Mouse (Mus musculus): ENCODE results near the gene Espl1.
"Not testable (repeated sequence)": the region's sequence is repeated elsewhere in the genome, so short reads cannot be mapped to it uniquely, and the experiment has no call there.

Gene Espl1

DNA sequence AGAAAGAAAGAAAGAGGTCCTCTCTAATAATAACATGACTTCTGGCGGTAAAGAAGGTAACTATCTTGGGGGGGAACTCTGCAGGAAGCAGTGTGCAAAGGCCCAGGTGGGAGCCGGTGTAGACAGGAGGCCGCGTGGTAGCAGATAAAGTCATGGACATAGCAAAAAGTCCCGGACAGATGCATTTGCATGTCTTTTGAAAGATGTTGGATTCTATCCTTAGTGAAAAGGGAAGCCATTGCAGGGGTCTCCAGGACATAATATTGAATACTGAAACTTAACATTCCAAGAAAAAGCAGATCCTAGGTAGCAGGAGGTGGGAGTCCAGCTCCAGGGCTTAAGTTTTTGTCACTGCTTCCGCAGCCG, 17.4 kb upstream of the Espl1 start:
- no peak for DNase-seq

- DNase-seq = peak; percentile 87 to 91
These were observed 16.8 kb upstream of the Espl1 start, which contains the start of gene Mfsd5 for GRCm38 (mm10) chr15:102279092-102279782. Gene Mfsd5 (plus strand): TSS chr15:102279454.

DNA sequence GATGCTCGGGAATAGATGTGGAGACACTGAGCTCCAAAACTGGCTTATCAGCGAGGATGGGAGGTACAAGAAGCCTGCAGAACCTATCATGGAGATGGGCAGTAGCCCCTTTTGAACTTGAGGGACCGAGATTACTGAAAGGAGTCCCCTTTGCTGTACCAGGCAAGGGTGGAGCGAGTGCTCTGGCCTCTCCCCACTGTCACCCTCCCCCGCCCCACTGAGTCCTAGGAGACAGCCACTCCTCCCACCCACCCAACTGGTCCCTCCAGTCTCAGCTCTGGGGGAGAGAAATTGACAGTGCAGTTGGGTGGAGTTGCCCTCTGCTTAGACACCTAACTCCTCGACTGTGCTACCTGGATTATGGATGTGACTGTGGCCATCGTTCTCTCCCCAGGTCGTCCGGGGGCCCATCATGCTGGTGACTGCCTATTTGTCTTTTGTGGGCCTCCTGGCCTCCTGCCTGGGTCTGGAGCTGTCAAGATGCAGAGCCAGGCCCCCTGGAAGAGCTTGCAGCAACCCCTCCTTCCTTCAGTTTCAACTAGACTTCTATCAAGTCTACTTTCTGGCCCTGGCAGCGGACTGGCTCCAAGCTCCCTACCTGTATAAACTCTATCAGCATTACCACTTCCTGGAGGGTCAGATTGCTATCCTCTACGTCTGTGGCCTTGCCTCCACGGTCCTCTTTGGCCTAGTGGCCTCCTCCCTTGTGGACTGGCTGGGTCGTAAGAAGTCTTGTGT, 16.1 kb upstream of the Espl1 start:
- DNase-seq = peak in 1 of 2 experiments; percentile 11

DNA sequence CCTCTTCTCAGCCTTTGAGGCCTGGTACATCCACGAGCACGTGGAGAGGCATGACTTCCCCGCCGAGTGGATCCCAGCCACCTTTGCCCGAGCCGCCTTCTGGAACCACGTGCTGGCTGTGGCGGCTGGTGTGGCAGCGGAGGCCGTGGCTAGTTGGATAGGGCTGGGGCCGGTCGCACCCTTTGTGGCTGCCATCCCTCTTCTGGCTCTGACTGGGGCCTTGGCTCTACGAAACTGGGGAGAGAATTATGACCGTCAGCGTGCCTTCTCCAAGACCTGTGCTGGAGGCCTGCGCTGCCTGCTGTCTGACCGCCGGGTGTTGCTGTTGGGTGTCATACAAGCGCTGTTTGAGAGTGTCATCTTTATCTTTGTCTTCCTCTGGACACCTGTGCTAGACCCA, 15.4 kb upstream of the Espl1 start:
- DNase-seq = no peak

DNA sequence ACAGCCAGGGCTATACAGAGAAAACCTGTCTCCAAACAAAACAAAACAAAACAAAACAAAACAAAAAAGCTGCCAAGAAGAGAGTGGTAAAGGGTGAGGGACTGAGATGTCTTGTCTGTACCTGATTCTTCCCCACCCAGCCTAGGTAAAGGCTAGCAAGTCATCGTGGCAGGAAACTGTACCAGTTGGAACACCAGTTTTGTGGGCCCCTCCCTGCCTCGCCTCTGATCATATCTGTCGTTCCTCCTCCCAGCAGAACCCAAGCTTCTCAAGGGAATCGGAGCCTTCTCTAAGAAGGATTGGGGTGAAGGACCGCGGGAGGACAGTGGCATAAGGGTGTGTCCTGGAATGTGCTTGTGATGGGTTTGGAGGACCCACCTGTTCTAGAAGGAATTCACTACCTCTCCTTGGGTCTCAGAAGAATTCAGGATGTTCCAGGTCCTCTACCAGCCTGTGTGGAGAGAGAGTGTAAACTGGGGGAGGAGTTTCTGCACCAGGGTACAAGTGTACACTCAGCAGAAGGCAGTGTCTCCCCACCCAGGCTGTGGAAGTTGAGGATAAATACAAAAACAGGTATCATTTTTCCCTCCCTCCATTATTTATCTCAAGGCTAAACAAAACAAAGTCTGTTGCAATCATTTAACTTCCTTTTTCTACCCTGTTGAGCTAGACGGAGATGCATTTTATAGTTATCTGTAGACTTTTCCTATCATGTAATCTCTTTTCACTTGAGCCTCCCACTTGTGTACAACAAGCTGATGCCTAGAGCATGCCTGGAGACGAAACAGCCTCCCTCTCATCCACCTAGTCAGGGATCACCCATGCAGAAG, 13.4 kb upstream of the Espl1 start:
- DNase-seq = no peak

DNA sequence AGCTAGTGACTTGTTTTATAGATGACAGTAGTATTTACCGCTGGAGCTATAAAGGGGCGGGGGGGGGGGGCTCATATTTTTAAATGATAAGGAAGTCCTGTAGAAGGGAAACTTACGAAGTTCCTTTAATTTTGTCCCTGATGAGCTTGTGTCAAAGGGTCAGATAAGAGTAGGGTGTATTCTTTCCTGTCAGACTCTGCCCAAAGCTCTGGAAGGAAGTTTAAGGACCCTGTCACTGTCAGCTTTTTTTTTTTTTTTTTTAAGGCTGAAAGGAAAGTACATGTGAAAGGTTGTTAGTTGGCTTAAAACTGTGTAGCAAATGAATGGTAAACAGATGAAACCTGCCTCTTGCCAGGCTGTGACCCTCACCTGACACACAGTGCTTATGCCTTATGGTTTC, 12.4 kb upstream of the Espl1 start:
- no peak for DNase-seq

DNA sequence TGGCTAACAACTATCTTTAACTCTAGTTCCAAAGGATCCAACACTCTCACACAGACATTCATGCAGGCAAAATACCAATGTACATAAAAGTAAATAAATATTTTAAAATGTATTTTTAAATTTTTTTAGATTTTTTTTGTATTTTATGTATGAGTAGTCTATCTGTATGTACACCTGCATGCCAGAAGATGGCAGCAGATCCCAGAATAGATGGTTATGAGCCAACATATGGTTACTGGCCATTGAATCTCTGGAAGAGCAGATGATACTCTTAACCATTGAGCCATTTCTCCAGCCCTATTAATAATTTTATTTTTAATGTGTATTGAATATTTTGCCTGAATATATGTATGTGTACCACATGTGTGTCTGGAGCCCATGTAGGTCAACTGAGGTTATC, 8.7 kb upstream of the Espl1 start:
- peak; percentile 31 to 45 for DNase-seq

DNA sequence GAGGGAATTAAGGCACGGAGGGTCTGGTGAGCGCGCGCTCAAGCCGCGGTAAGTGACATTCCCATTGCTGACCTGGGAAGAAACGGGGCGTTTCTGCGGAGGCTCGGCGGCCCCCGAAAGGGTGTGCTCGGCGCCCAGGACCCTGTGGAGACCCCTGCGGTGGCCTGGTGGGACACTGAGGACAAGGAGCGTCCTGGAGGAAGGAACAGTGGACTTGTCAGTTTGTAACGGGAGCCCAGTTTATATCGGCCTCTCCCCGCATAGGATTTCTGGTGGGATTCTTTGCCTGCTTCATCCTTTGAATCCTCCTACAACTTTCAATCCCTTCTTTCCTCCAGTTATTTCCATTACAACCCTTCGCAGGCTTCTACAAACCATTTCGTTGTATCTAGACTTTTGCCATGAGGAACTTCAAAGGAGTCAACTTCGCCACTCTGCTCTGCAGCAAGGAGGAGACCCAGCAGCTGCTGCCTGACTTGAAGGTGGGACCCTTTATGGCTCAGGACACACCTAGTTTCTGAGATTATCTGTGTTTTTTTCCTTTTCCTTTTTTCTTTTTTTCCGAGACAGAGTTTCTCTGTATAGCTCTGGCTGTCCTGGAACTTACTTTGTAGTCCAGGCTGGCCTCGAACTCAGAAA, 421 bp downstream of the Espl1 start:
- DNase-seq = no peak

- no peak for DNase-seq
These were observed 6.5 kb downstream of the Espl1 start for GRCm38 (mm10) chr15:102302542-102302941.

DNA sequence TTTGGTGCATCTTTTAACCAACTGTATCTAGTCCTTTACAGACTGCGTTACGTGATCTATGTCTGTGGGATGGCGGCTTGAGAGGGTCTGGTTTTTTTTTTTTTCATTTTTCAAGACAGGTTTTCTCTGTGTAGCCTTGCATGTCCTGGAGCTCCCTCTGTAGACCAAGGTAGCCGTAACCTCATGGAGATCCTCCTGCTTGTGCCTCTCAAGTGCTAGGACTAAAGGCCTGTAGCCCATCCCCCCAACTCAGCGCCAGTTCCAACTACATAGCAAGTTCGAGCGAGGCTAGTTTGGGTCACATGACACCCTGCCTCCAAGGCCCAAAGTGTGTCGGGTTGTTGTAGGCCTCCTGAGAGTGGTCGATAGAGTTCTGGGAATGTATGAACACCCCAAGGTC, 12.7 kb downstream of the Espl1 start:
- no peak for DNase-seq

DNA sequence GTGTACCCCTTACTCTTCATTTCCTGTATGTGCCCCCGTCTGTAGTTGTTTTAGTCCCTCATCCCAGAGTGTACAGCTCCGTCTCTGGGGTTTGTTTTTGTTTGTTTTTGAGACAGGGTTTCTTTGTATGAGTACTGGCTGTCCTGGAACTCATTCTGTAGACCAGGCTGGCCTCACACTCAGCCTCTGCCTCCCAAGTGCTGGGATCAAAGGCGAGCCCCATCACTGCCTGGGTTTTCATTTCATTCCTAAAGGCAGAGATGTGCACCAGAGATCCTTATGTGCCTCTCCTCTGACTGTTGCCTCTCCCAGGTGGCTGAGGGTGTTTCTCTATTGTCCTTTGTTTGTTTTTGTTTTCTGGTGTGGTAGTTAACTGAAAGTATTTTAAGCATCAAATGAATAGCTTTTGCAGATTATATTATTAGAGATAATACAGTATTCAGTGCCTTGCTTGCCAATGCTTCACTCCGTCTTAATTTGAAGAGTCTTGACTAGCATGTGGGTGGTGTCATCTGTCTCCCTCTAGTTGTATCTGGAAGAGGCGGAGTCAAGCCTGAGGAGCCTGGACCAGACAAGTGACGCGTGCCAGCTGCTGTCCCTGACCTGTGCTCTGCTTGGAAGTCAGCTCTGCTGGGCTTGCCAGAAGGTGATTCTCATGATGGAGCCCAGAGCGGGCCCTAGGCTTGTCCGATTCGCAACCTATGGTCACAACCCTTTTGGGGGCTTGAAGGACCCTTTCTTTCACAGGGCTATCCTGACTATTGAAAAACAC, 14.2 kb downstream of the Espl1 start:
- DNase-seq = no peak

GRCm38 (mm10) chr15:102311489-102311888, 15.4 kb downstream of the Espl1 start:
- no peak for DNase-seq

- no peak for DNase-seq
These were observed 19.2 kb downstream of the Espl1 start for GRCm38 (mm10) chr15:102315292-102315691.

- DNase-seq = peak; percentile 62 to 69
These were observed 20.2 kb downstream of the Espl1 start for GRCm38 (mm10) chr15:102316263-102316662.

- peak in 1 of 2 experiments; percentile 29 for DNase-seq
These were observed 28.8 kb downstream of the Espl1 start for GRCm38 (mm10) chr15:102324654-102325473.

GRCm38 (mm10) chr15:102326022-102326576, 30.0 kb downstream of the Espl1 start, which contains the start of gene Pfdn5:
Gene Pfdn5 (plus strand): TSS chr15:102326116.
- peak; percentile 85 to 86 for DNase-seq

DNA sequence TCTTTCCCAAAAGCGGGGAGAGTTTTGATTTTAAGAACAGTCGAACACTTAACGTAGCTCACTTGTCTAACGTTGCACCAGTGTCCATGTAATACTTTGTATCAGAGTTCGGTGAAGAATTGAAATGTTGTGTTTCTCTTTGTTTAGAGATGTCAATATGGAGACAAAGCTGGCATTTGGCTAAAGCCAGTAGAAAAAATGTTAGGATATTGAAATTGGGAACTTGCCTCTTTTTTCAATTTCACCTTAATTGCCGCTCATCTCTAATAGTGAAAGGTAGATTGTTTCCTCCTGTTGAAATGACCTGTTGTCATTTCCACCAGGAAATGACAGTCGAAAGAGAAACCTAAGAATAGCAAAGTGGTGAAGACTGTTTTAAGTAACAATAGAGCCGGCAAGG, 30.8 kb downstream of the Espl1 start:
- no peak for DNase-seq

- peak; percentile 78 to 80 for DNase-seq
These were observed 35.5 kb downstream of the Espl1 start, which contains the start of gene Myg1 for GRCm38 (mm10) chr15:102331610-102332015. Gene Myg1 (plus strand): TSS chr15:102331709.

- DNase-seq = no peak
These were observed 39.2 kb downstream of the Espl1 start for GRCm38 (mm10) chr15:102335254-102335653.

- not testable (repeated sequence) for DNase-seq
These were observed 39.9 kb downstream of the Espl1 start for GRCm38 (mm10) chr15:102335925-102336324.

GRCm38 (mm10) chr15:102336946-102337345, 40.9 kb downstream of the Espl1 start:
- no peak for DNase-seq
